ENCODE assay signal across 8 mouse cellular contexts in genomic region chr3:135423608-135424212, GRCm38 (mm10). TPM values are rescaled to one million over a fixed set of nuclear protein-coding genes. Genes with fewer than 3 reads are reported as not detected.
DNase-seq lines count a peak whose midpoint lies in the region; ATAC-seq and TF ChIP-seq lines count a peak whose summit lies in the region.

Cisd2 (minus strand) TSS chr3:135423925.

- DNase-seq in frontal cortex, adult 2 months (ENCODE audit: extremely low spot score in 1 of 2, low spot score in 1 of 2): no peak
- DNase-seq in frontal cortex, postnatal 14 days (ENCODE audit: low spot score in 2 of 2): no peak
- peak; percentile 22 for DNase-seq in NIH3T3 (ENCODE audit: low read depth)
- DNase-seq in heart, postnatal 36 days: peak in 1 of 2 experiments; percentile 13
- no peak for DNase-seq in left cerebral cortex, adult 8-10 months (ENCODE audit: low spot score in 2 of 2)
- DNase-seq in midbrain, postnatal 0 days (ENCODE audit: low spot score): no peak
- DNase-seq in frontal cortex, postnatal 10 days (ENCODE audit: low spot score in 2 of 2): no peak

- WGBS in midbrain, postnatal 0 days: 3% methylated on average over 8 of the region's 8 CpGs

- peaks cover 2% of the 10 kb centered on the region; the same call in 1 of the 2 replicates for H3K4me1 ChIP-seq in midbrain, postnatal 0 days (ENCODE audit: insufficient read depth, low read length)

- ATAC-seq in erythroid progenitor cell, adult 5-6 weeks (replicated peaks; ENCODE audit: low FRiP score, poor library complexity, severe bottlenecking): no peak
- ATAC-seq in midbrain, postnatal 0 days (ENCODE audit: low FRiP score): peak; percentile 21

- H3K36me3 ChIP-seq in midbrain, postnatal 0 days (ENCODE audit: insufficient read depth, low read length): no peaks in the 10 kb centered on the region

- peak within 1 kb of the TSS; percentile 83 for H3K4me2 ChIP-seq in midbrain, postnatal 0 days (ENCODE audit: low read depth, low read length, poor library complexity, severe bottlenecking)

- peak within 1 kb of the TSS; percentile 70 for H3K4me3 ChIP-seq in midbrain, postnatal 0 days (ENCODE audit: low read depth, low read length)

- H3K9me3 ChIP-seq in midbrain, postnatal 0 days (ENCODE audit: low read length): no peaks in the 10 kb centered on the region

- no peaks in the 10 kb centered on the region for H3K27me3 ChIP-seq in midbrain, postnatal 0 days (ENCODE audit: insufficient read depth, low read length)

- H3K27ac ChIP-seq in midbrain, postnatal 0 days (ENCODE audit: low read depth, low read length): peak within 1 kb of the TSS; percentile 97

- peak within 1 kb of the TSS; percentile 75 for H3K9ac ChIP-seq in midbrain, postnatal 0 days (replicated peaks; ENCODE audit: low read length, poor library complexity, severe bottlenecking)

- intact Hi-C loops in heart, postnatal 36 days (cut with DNase I): loop anchor here (1.0 to 5.0 kb wide), 2 partner anchors 15 to 269 kb away; partner anchors contain the start of genes Nfkb1 and Ube2d3

- TF ChIP-seq CTCF in midbrain, postnatal 0 days (IDR thresholded peaks at IDR 0.05): no peak

RNA-seq across cellular contexts. Expression of gene Cisd2, which starts in this region (rescaled TPM):
- polyA plus RNA-seq in frontal cortex, adult 2 months (2012; rRNA removed): 43.7 and 47.3 TPM in 2 replicates
- total RNA-seq in erythroid progenitor cell, adult 5-6 weeks (2015; ENCODE audit: low replicate concordance): 37.1 and 72.1 TPM in 2 replicates
- 24.4 and 40.6 TPM in 2 replicates for total RNA-seq in erythroid progenitor cell, adult 5-6 weeks (2017; ENCODE audit: low replicate concordance)
- 10 to 100 TPM; 50.4 to 56.9 TPM for total RNA-seq in heart, postnatal 36 days (2021)
- total RNA-seq in left cerebral cortex, adult 8-10 months (2022): 10 to 100 TPM; 34.6 to 37.2 (median 35.7) TPM
- 26.8 and 31.7 TPM in 2 replicates for total RNA-seq in midbrain, postnatal 0 days (2014; rRNA removed)
- polyA plus RNA-seq in midbrain, postnatal 0 days (2015; fragmentation: Nextera tagmentation; extraction: Ambion mirVana): 40.0 and 43.7 TPM in 2 replicates
